Mouse (Mus musculus) olfactory bulb, adult 2 months (tissue): ENCODE data around the gene Mef2c. TPM values are rescaled to one million over a fixed set of nuclear protein-coding genes. Genes with fewer than 3 reads are reported as not detected.
A peak's percentile ranks its signal among the peaks of the same experiment; 100 is the strongest.

Source experiments
- H3K27ac ChIP-seq: fragments of 200-500 bp; 2 replicates; pipeline ENCODE4 v1.5.1; 2012; ENCODE audit warnings: low read depth, low read length; ENCODE audit not compliant: insufficient read depth
- H3K4me1 ChIP-seq: fragments of 200-500 bp; 2 replicates; pipeline ENCODE4 v1.6.1; 2012; ENCODE audit warnings: low read length; ENCODE audit not compliant: control insufficient read depth, insufficient read depth
- H3K4me3 ChIP-seq: fragments of 200-500 bp; 2 replicates; pipeline ENCODE4 v1.5.1; 2012; ENCODE audit warnings: mild to moderate bottlenecking, low read depth, low read length, moderate library complexity; ENCODE audit not compliant: insufficient read depth
- CTCF ChIP-seq: fragments of 200-500 bp; IDR thresholded peaks from 2 replicates; pipeline ENCODE4 v1.5.1; 2012; ENCODE audit warnings: low read depth, mild to moderate bottlenecking, low read length, moderate library complexity; ENCODE audit not compliant: insufficient read depth
- POLR2A ChIP-seq: fragments of 200-500 bp; IDR thresholded peaks from 2 replicates; pipeline ENCODE4 v1.6.1; 2012; ENCODE audit warnings: mild to moderate bottlenecking, low read depth, low read length, moderate library complexity; ENCODE audit not compliant: insufficient read depth
- WGBS: fragments of 180-500 bp; shearing (Covaris S2); methylation state at CpG from one replicate; pipeline ENCODE4 v1.1.7; 2018; 5-methylcytosine and 5-hydroxymethylcytosine counted together
- polyA plus RNA-seq: library from polyadenylated mRNA; stranded (reverse); fragments of >200 nt; gene quantifications from 2 replicates; pipeline ENCODE4 v1.2.4, GENCODE M21; 2012; ENCODE audit warnings: low replicate concordance; ENCODE audit not compliant: missing spikeins, insufficient read depth, insufficient read length

Mef2c gene
- polyA plus RNA-seq, 1 experiment = 512 TPM

- TF ChIP-seq POLR2A (no peak), CTCF (no peak)
- Histone ChIP-seq H3K27ac (no peak overlapping the region), H3K4me3 (no peak overlapping the region), H3K4me1 (no peaks in the 10 kb centered on the region)
- WGBS = 71% methylated on average over 7 of the region's 7 CpGs
Measured at GRCm38 (mm10) chr13:83635218-83635617, 131.4 kb downstream of the Mef2c start.

GRCm38 (mm10) chr13:83637666-83638065 is 133.8 kb downstream of the Mef2c start:
- Histone ChIP-seq H3K4me3 (no peak overlapping the region), H3K27ac (no peak overlapping the region), H3K4me1 (no peaks in the 10 kb centered on the region)
- WGBS = over 99% methylated on average over 3 of the region's 3 CpGs
- TF ChIP-seq CTCF (no peak), POLR2A (no peak)

GRCm38 (mm10) chr13:83638735-83639134 is 134.9 kb downstream of the Mef2c start:
- Histone ChIP-seq H3K4me3 (no peak overlapping the region), H3K27ac (no peak overlapping the region), H3K4me1 (no peaks in the 10 kb centered on the region)
- TF ChIP-seq CTCF = no peak
- TF ChIP-seq POLR2A = no peak
- WGBS = 91% methylated on average over 3 of the region's 3 CpGs

GRCm38 (mm10) chr13:83649051-83649450 is 145.2 kb downstream of the Mef2c start:
- TF ChIP-seq POLR2A = no peak
- no peak for TF ChIP-seq CTCF
- no peak overlapping the region for H3K27ac ChIP-seq
- H3K4me3 ChIP-seq = no peak overlapping the region
- WGBS = 60% methylated on average over 3 of the region's 3 CpGs
- peaks cover 3% of the 10 kb centered on the region; the same call in 1 of the 2 replicates for H3K4me1 ChIP-seq

GRCm38 (mm10) chr13:83649795-83650476 is 146.1 kb downstream of the Mef2c start:
- H3K4me3 ChIP-seq = no peak overlapping the region
- TF ChIP-seq CTCF (no peak), POLR2A (no peak)
- no peak overlapping the region; the same call in 1 of the 2 replicates for H3K27ac ChIP-seq
- H3K4me1 ChIP-seq = peaks cover 3% of the 10 kb centered on the region; the same call in 1 of the 2 replicates
- WGBS = 66% methylated on average over 12 of the region's 12 CpGs

- H3K4me1 ChIP-seq = peaks cover 3% of the 10 kb centered on the region; the same call in 1 of the 2 replicates
- no peak overlapping the region for H3K4me3 ChIP-seq
- WGBS = 83% methylated on average over 3 of the region's 3 CpGs
- TF ChIP-seq POLR2A = no peak
- no peak for TF ChIP-seq CTCF
- H3K27ac ChIP-seq = no peak overlapping the region
Measured at GRCm38 (mm10) chr13:83650807-83651206, 147.0 kb downstream of the Mef2c start.

GRCm38 (mm10) chr13:83651941-83652548 is 148.2 kb downstream of the Mef2c start:
- 34% methylated on average over 7 of the region's 7 CpGs for WGBS
- TF ChIP-seq CTCF (no peak), POLR2A (no peak)
- H3K4me3 ChIP-seq = no peak overlapping the region
- 0 out of 2 replicates have a peak overlapping the region, but pooled peaks have one; percentile 3 for H3K27ac ChIP-seq
- peaks cover 5% of the 10 kb centered on the region; the same call in 1 of the 2 replicates for H3K4me1 ChIP-seq

- Histone ChIP-seq H3K4me3 (no peak overlapping the region), H3K27ac (no peak overlapping the region), H3K4me1 (peaks cover 5% of the 10 kb centered on the region; the same call in 1 of the 2 replicates)
- WGBS = 65% methylated on average over 8 of the region's 8 CpGs
- TF ChIP-seq POLR2A = no peak
- TF ChIP-seq CTCF = no peak
Measured at GRCm38 (mm10) chr13:83652560-83652959, 148.7 kb downstream of the Mef2c start.
